Mouse (Mus musculus) ES-E14 (cell line): Measurements from ENCODE around the gene Crybb1.

Source experiments
- CHD2 ChIP-seq: IDR thresholded peaks from 2 replicates; pipeline ENCODE4 v1.6.1; 2014; ENCODE audit warnings: mild to moderate bottlenecking, low read depth, low read length, inconsistent platforms
- HCFC1 ChIP-seq: IDR thresholded peaks from 2 replicates; pipeline ENCODE4 v1.6.1; 2012; ENCODE audit warnings: low read length, inconsistent platforms, borderline replicate concordance; ENCODE audit not compliant: insufficient read depth
- MAFK ChIP-seq: IDR thresholded peaks from 2 replicates; pipeline ENCODE4 v1.6.1; 2014; ENCODE audit warnings: mild to moderate bottlenecking, low read depth, low read length, inconsistent platforms; ENCODE audit not compliant: insufficient read depth
- ZC3H11A ChIP-seq: IDR thresholded peaks from 2 replicates; pipeline ENCODE4 v1.6.1; 2012; ENCODE audit warnings: low read depth, mild to moderate bottlenecking, inconsistent platforms, low read length, borderline replicate concordance
- ZNF384 ChIP-seq: IDR thresholded peaks from 2 replicates; pipeline ENCODE4 v1.6.1; 2012; ENCODE audit warnings: low read depth, low read length, inconsistent platforms

DNA sequence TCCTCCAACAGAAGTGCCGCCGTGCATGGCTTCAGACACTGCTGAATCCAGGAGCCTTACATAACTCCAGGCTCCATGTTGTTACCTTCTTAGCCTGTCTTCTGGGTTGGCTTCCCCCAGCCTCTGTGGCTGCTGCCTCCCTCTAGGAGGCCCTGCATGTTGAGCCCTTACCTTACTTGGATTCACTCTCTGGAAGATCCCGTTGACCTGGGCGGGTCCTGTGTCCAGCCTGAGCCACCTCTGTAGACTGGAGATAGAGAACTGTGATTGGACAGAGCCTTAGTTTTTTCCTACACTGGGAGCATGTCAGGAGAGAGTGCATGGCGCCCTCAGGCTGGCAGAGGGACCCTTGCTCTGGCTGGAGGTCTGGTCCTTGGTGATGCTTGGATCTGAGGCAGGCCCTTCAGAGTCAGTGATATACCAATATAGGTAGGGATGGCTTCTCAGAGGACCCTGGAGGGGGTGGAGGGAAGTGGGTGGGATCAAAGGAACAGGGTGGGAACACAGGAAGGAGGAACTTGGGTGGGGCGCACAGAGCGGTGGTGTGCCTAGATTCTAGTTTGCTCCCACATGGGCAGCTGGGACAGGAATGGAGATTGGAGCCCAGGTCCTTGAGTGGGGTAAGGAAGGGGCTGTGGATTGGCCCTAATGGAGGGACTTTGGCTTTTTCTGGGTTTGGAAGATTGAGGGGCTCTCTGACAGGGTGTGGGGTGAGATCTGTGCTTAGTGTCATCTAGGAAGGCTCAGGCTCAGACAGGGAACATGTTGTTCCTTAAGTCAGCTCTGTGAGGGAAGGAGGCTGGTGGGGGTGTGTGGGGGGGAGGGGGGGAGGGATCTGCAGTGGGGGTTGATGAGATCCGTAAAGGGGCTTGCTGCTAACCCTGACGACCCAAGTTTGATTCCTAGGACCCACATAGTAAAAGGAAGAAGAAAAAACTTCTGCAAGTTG is 32.9 kb downstream of the Crybb1 start:
- TF ChIP-seq ZNF384: no peak
- TF ChIP-seq HCFC1: no peak
- no peak for TF ChIP-seq CHD2
- no peak for TF ChIP-seq MAFK
- no peak for TF ChIP-seq ZC3H11A
